Mouse (Mus musculus): ENCODE data around the gene Bcor.

Gene Bcor

GRCm38 (mm10) chrX:12126408-12127105 lies 33.6 kb downstream of the Bcor start:
- no peak for DNase-seq

GRCm38 (mm10) chrX:12124571-12124970 lies 35.6 kb downstream of the Bcor start:
- DNase-seq, result no peak

GRCm38 (mm10) chrX:12123687-12124087 lies 36.5 kb downstream of the Bcor start:
- no peak for DNase-seq

GRCm38 (mm10) chrX:12122594-12123331 lies 37.4 kb downstream of the Bcor start:
- peak in 1 of 2 experiments; percentile 28 for DNase-seq

GRCm38 (mm10) chrX:12119476-12119875 lies 40.7 kb downstream of the Bcor start:
- no peak for DNase-seq

- DNase-seq, result no peak
Observed at GRCm38 (mm10) chrX:12116128-12116527, 44.0 kb downstream of the Bcor start.

- no peak for DNase-seq
Observed at GRCm38 (mm10) chrX:12112166-12112565, 48.0 kb downstream of the Bcor start.

- DNase-seq, result no peak
Observed at GRCm38 (mm10) chrX:12110518-12110917, 49.6 kb downstream of the Bcor start.

- DNase-seq, result no peak
Observed at GRCm38 (mm10) chrX:12105358-12105757, 54.8 kb downstream of the Bcor start.

GRCm38 (mm10) chrX:12096783-12097526 lies 63.2 kb downstream of the Bcor start:
- DNase-seq, result no peak

- DNase-seq, result no peak
Observed at GRCm38 (mm10) chrX:12093371-12093770, 66.8 kb downstream of the Bcor start.

- DNase-seq, result peak; percentile 51 to 56
Observed at GRCm38 (mm10) chrX:12091431-12092061, 68.6 kb downstream of the Bcor start.

GRCm38 (mm10) chrX:12090871-12091404 lies 69.2 kb downstream of the Bcor start:
- DNase-seq, result peak; percentile 78 to 84

- DNase-seq, result peak; percentile 46 to 48
Observed at GRCm38 (mm10) chrX:12090151-12090870, 69.8 kb downstream of the Bcor start.

- peak; percentile 49 to 51 for DNase-seq
Observed at GRCm38 (mm10) chrX:12089353-12090081, 70.6 kb downstream of the Bcor start.

- DNase-seq, result no peak
Observed at GRCm38 (mm10) chrX:12089027-12089340, 71.2 kb downstream of the Bcor start.

- peak; percentile 74 for DNase-seq
Observed at GRCm38 (mm10) chrX:12088301-12089026, 71.7 kb downstream of the Bcor start.

GRCm38 (mm10) chrX:12087511-12088300 lies 72.4 kb downstream of the Bcor start:
- peak; percentile 46 to 54 for DNase-seq

- DNase-seq, result peak; percentile 42 to 57
Observed at GRCm38 (mm10) chrX:12086674-12087510, 73.3 kb downstream of the Bcor start.

Measured in cerebellum, postnatal 25 days (tissue).